30 mouse cellular contexts compared by ENCODE assay signal in genomic region chr1:135863786-135864335, GRCm38 (mm10). TPM values are rescaled to one million over a fixed set of nuclear protein-coding genes. Genes with fewer than 3 reads are reported as not detected.
DNase-seq lines count a peak whose midpoint lies in the region; ATAC-seq lines count a peak whose summit lies in the region.
"Had no signal": no experiment of that assay in that cellular context is flagged by ENCODE, and none has a peak within 500 bp of the region (broad histone marks: within the 10 kb centered on the region; RNA-seq: fewer than 3 reads in every experiment).

No protein-coding gene starts in this region.

- intact Hi-C loops in heart, postnatal 10 days (cut with DNase I), result no loop called here

- no peak overlapping the region for H3K4me3 ChIP-seq in heart, embryonic 11.5 days (ENCODE audit: low read depth, low read length)
- no peak overlapping the region for H3K4me3 ChIP-seq in liver, embryonic 11.5 days (ENCODE audit: low read depth, low read length)
- H3K4me3 ChIP-seq: embryonic facial prominence, embryonic 12.5 days; embryonic facial prominence, embryonic 15.5 days; erythroblast, embryonic 14.5 days; forebrain, embryonic 10.5 days; forebrain, embryonic 13.5 days; gastrocnemius, adult 2 months; heart, embryonic 10.5 days; hindbrain, embryonic 12.5 days; intestine, embryonic 15.5 days had no signal

- peaks cover 11% of the 10 kb centered on the region for H3K4me1 ChIP-seq in heart, embryonic 11.5 days (ENCODE audit: control insufficient read depth, insufficient read depth, low read length)
- no peaks in the 10 kb centered on the region for H3K4me1 ChIP-seq in liver, embryonic 11.5 days (replicated peaks; ENCODE audit: control insufficient read depth, insufficient read depth, low read length)
- H3K4me1 ChIP-seq: embryonic facial prominence, embryonic 12.5 days; forebrain, embryonic 10.5 days; forebrain, embryonic 13.5 days; hindbrain, embryonic 12.5 days; intestine, embryonic 15.5 days had no signal

- H3K36me3 ChIP-seq in heart, embryonic 11.5 days (ENCODE audit: control insufficient read depth, insufficient read depth, low read length), result no peaks in the 10 kb centered on the region
- H3K36me3 ChIP-seq in liver, embryonic 11.5 days (ENCODE audit: control insufficient read depth, insufficient read depth, low read length), result no peaks in the 10 kb centered on the region
- H3K36me3 ChIP-seq: embryonic facial prominence, embryonic 12.5 days; embryonic facial prominence, embryonic 15.5 days; forebrain, embryonic 10.5 days; heart, embryonic 10.5 days; hindbrain, embryonic 12.5 days; intestine, embryonic 15.5 days had no signal

- no peak overlapping the region for H3K4me2 ChIP-seq in heart, embryonic 11.5 days
- no peak overlapping the region for H3K4me2 ChIP-seq in liver, embryonic 11.5 days
- H3K4me2 ChIP-seq: embryonic facial prominence, embryonic 12.5 days; embryonic facial prominence, embryonic 15.5 days; forebrain, embryonic 13.5 days; hindbrain, embryonic 12.5 days; intestine, embryonic 15.5 days had no signal

- H3K27me3 ChIP-seq in heart, embryonic 11.5 days (ENCODE audit: control insufficient read depth, insufficient read depth, low read length), result peaks cover 5% of the 10 kb centered on the region
- H3K27me3 ChIP-seq in liver, embryonic 11.5 days (replicated peaks; ENCODE audit: control insufficient read depth, insufficient read depth, low read length), result 0 out of 2 replicates have a peak, but pooled peaks cover 2% of the 10 kb centered on the region
- H3K27me3 ChIP-seq: embryonic facial prominence, embryonic 12.5 days; embryonic facial prominence, embryonic 15.5 days; intestine, embryonic 15.5 days; Patski had no signal

- ATAC-seq in heart, embryonic 11.5 days (replicated peaks; ENCODE audit: insufficient number of reproducible peaks, low FRiP score, low TSS enrichment), result no peak
- no peak for ATAC-seq in liver, embryonic 11.5 days (replicated peaks; ENCODE audit: low FRiP score)
- ATAC-seq: forebrain, embryonic 13.5 days; forebrain, embryonic 16.5 days; hindbrain, embryonic 16.5 days; intestine, embryonic 15.5 days; Patski had no signal

- WGBS in heart, embryonic 11.5 days (ENCODE audit: insufficient replicate concordance), result 66% methylated on average over 9 of the region's 9 CpGs
- 66% methylated on average over 9 of the region's 9 CpGs for WGBS in liver, embryonic 11.5 days

- DNase-seq in heart, postnatal 10 days, result peak; percentile 19 to 25
- peak; percentile 72 for DNase-seq in 3T3-L1 (ENCODE audit: low read depth, low spot score)
- DNase-seq in fibroblast of lung, adult 2 months (ENCODE audit: low read depth), result peak; percentile 93
- no peak for DNase-seq in cerebellum, adult 8-10 months
- no peak for DNase-seq in liver, embryonic 11.5 days (ENCODE audit: low spot score)
- no peak for DNase-seq in layer of hippocampus, adult 9-10 months (ENCODE audit: low spot score)
- DNase-seq: adrenal gland, postnatal 10 days; adrenal gland, postnatal 36 days; cerebellum, adult 18-20 months; cerebellum, adult 9-11 months; cerebellum, postnatal 25 days; gastrocnemius, adult 2 months; gastrocnemius, postnatal 14 days; kidney, adult 11 months had no signal

- H3K9ac ChIP-seq in heart, embryonic 11.5 days (ENCODE audit: low read depth, low read length), result no peak overlapping the region
- H3K9ac ChIP-seq in liver, embryonic 11.5 days (ENCODE audit: low read depth, low read length), result no peak overlapping the region
- H3K9ac ChIP-seq: embryonic facial prominence, embryonic 12.5 days; embryonic facial prominence, embryonic 15.5 days; forebrain, embryonic 13.5 days; hindbrain, embryonic 12.5 days; intestine, embryonic 15.5 days had no signal

- H3K27ac ChIP-seq in heart, embryonic 11.5 days (ENCODE audit: low read depth, low read length), result no peak overlapping the region
- no peak overlapping the region for H3K27ac ChIP-seq in liver, embryonic 11.5 days (ENCODE audit: low read depth, low read length)
- H3K27ac ChIP-seq: embryonic facial prominence, embryonic 12.5 days; embryonic facial prominence, embryonic 15.5 days; forebrain, embryonic 10.5 days; forebrain, embryonic 13.5 days; gastrocnemius, adult 2 months; heart, embryonic 10.5 days; hindbrain, embryonic 12.5 days; intestine, embryonic 15.5 days had no signal

- no peaks in the 10 kb centered on the region for H3K9me3 ChIP-seq in heart, embryonic 11.5 days (replicated peaks; ENCODE audit: control insufficient read depth, low read length)
- no peaks in the 10 kb centered on the region for H3K9me3 ChIP-seq in liver, embryonic 11.5 days (ENCODE audit: control insufficient read depth, low read length)
- H3K9me3 ChIP-seq: embryonic facial prominence, embryonic 12.5 days; embryonic facial prominence, embryonic 15.5 days; forebrain, embryonic 10.5 days; forebrain, embryonic 13.5 days; heart, embryonic 10.5 days; hindbrain, embryonic 12.5 days; intestine, embryonic 15.5 days had no signal

RNA-seq across cellular contexts. Expression of gene Tnnt2, which starts 27.7 kb away (rescaled TPM):
- total RNA-seq in heart, postnatal 10 days (2021), result 1,000 to 10,000 TPM; 7,447 to 7,490 TPM
- 3,916 and 3,947 TPM in 2 replicates for polyA plus RNA-seq in heart, embryonic 11.5 days (2014; fragmentation: Nextera tagmentation; extraction: Ambion mirVana)
- 12.9 and 37.4 TPM in 2 replicates for polyA plus RNA-seq in liver, embryonic 11.5 days (2014; fragmentation: Nextera tagmentation; extraction: Ambion mirVana)
- total RNA-seq: common myeloid progenitor, adult 5-6 weeks; hematopoietic stem cell, adult 5-6 weeks had no signal
- polyA plus RNA-seq: erythroblast, embryonic 14.5 days had no signal

RNA-seq across cellular contexts. Expression of gene Lad1, which starts 45.5 kb away (rescaled TPM):
- total RNA-seq in heart, postnatal 10 days (2021), result 10 to 100 TPM in 1 of 2 experiments, 1 to 10 TPM in 1; 9.4 to 10.8 TPM
- polyA plus RNA-seq in heart, embryonic 11.5 days (2014; fragmentation: Nextera tagmentation; extraction: Ambion mirVana), result 2.3 and 3.1 TPM in 2 replicates
- 0.99 and 1.7 TPM in 2 replicates for polyA plus RNA-seq in liver, embryonic 11.5 days (2014; fragmentation: Nextera tagmentation; extraction: Ambion mirVana)
- total RNA-seq: adrenal gland, postnatal 36 days; common myeloid progenitor, adult 5-6 weeks; gastrocnemius, adult 2 months; hematopoietic stem cell, adult 5-6 weeks had no signal
- polyA plus RNA-seq: erythroblast, embryonic 14.5 days had no signal

RNA-seq across cellular contexts. Expression of gene Pkp1, which starts 55.1 kb away (rescaled TPM):
- under 1 TPM; 0.10 to 0.14 TPM for total RNA-seq in heart, postnatal 10 days (2021)
- polyA plus RNA-seq in heart, embryonic 11.5 days (2014; fragmentation: Nextera tagmentation; extraction: Ambion mirVana), result 0.03 TPM in 1 of 2 replicates, not detected in the other
- 0.09 and 0.10 TPM in 2 replicates for polyA plus RNA-seq in liver, embryonic 11.5 days (2014; fragmentation: Nextera tagmentation; extraction: Ambion mirVana)
- total RNA-seq: adrenal gland, adult 18-20 months; adrenal gland, postnatal 10 days; adrenal gland, postnatal 36 days; common myeloid progenitor, adult 5-6 weeks; gastrocnemius, adult 2 months; gastrocnemius, postnatal 14 days; heart, adult 18-20 months; hematopoietic stem cell, adult 5-6 weeks had no signal
- polyA plus RNA-seq: erythroblast, embryonic 14.5 days; forebrain, embryonic 13.5 days had no signal

Comparison
In these comparisons a context has a peak if more than half of its experiments do, and no peak if none do; other contexts are left out.
1. DNase-seq: peak in heart, postnatal 10 days (2 of 2), 3T3-L1 (single experiment) and fibroblast of lung, adult 2 months (single experiment); none in cerebellum, adult 8-10 months (single experiment), liver, embryonic 11.5 days (single experiment) and layer of hippocampus, adult 9-10 months (single experiment).
2. RNA of gene Tnnt2, which starts 27.7 kb away (polyA plus RNA-seq): 3,916 to 3,947 TPM in heart, embryonic 11.5 days; 12.9 to 37.4 TPM in liver, embryonic 11.5 days; every median in the first group is over 100 times any median in the second.